Mouse (Mus musculus): ENCODE measurements at regions not wholly inside any gene's neighbourhood (a gene's known extent, or its start where the extent isn't known, plus 50 kb on each side); places are given as distances from the start of the nearest gene placed in this dataset.
A peak's percentile ranks its signal among the peaks of the same experiment; 100 is the strongest.

DNA sequence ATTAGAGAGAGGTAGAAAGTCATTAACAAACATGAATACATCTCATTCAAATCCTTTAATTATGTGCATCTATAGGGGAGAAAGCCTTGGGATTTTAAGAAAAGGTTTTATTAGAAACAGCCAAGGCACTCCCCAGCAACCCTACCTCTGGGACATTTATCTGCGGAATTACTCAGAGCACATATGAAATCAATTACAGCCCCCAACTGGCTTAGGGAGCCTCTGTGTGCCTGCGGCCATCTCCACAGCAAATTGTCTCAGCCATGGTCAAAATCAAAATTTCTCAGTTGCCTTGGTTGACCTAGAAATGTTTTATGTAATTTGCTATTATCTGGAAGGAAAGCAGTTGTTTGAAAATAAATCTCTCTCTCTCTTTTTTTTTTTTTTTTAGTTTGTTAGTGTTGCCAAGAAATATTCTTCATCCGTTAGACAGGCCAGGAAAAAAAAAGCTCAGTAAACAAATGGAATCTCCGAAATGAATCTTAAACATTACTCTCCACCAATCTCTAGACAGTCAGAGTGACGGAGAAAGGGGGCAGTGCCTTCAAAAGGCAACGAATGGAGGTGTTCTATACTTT is 110.0 kb upstream of the Lpar1 start:
- ATAC-seq (replicated peaks; ENCODE audit: poor library complexity, severe bottlenecking) = no peak

DNA sequence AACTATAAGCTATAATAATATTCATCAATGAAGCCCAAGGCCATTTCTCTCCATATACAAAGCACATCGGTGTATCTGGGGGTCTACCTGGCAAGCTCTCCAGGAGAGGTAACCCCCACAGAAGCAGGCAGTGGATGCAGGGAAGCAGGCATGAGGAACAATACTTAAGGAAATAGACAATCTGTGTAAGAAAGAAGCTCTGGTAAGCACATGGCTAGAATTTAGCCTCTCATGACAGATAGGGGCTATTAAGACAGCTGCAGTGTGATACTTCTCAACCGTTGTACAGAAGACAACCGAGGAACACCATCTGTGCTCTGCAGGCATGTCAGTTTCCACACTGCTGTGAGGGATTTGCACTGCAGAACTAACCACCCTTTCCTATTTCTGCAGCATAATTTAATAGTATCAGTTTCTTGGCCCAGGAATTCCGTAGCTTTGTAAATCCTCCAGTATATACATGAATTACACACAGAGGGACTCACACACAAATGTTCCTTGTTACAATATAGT is 108.1 kb upstream of the Lpar1 start:
- ATAC-seq (replicated peaks; ENCODE audit: poor library complexity, severe bottlenecking) = no peak

DNA sequence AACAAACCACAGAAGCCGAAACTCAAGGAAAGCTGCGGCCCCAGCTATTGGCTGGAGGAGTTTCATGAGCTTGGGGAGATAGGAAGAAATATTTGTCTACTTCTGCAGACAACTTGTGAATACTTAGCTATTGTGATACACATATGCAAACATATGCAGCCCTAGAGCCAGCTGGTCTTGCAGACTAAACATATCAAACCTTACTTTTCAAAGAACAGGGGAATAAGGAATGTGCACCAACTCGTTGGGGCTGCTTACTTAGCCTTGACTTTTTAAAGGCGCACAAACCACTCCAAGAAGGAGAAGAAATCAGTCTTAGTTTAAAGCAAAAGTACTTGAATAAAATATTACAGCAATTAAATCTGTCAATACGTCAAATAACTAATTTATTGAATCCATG is 106.8 kb upstream of the Lpar1 start:
- ATAC-seq (replicated peaks; ENCODE audit: poor library complexity, severe bottlenecking) = no peak

GRCm38 (mm10) chr4:58658206-58658605 is 104.5 kb upstream of the Lpar1 start:
- no peak for ATAC-seq (replicated peaks; ENCODE audit: poor library complexity, severe bottlenecking)

GRCm38 (mm10) chr4:58647761-58648295 is 94.1 kb upstream of the Lpar1 start:
- ATAC-seq (replicated peaks; ENCODE audit: poor library complexity, severe bottlenecking) = peak; percentile 92

- no peak for ATAC-seq (replicated peaks; ENCODE audit: poor library complexity, severe bottlenecking)
Measured at GRCm38 (mm10) chr4:58646821-58647220, 93.1 kb upstream of the Lpar1 start.

- ATAC-seq (replicated peaks; ENCODE audit: poor library complexity, severe bottlenecking) = 0 out of 2 replicates have a peak, but pooled peaks have one; percentile 23
Measured at GRCm38 (mm10) chr4:58643371-58643770, 89.7 kb upstream of the Lpar1 start.

GRCm38 (mm10) chr4:58642236-58642635 is 88.5 kb upstream of the Lpar1 start:
- ATAC-seq (replicated peaks; ENCODE audit: poor library complexity, severe bottlenecking) = no peak

- ATAC-seq (replicated peaks; ENCODE audit: poor library complexity, severe bottlenecking) = no peak
Measured at GRCm38 (mm10) chr4:58632696-58633095, 79.0 kb upstream of the Lpar1 start.

DNA sequence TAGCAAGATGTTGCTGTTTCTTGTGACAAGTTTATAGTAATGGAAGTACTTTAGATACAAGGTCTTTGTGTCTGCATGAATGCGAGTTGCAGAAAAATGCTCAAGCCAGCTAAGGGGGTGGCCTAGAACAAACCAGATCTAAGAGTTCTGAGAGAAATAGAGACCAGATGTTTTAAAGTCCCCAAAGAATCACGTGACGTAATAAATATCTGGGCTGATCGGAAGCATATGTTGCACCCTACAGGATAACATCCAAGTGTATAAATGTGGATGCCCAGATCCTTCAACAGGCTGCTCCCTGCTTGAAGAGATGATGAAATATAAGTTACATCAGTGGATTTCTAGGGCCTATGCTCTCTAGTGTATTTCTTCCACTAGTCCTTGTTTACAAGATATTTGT is 77.7 kb upstream of the Lpar1 start:
- no peak for ATAC-seq (replicated peaks; ENCODE audit: poor library complexity, severe bottlenecking)

- no peak for ATAC-seq (replicated peaks; ENCODE audit: poor library complexity, severe bottlenecking)
Measured at GRCm38 (mm10) chr4:58627021-58627420, 73.3 kb upstream of the Lpar1 start.

DNA sequence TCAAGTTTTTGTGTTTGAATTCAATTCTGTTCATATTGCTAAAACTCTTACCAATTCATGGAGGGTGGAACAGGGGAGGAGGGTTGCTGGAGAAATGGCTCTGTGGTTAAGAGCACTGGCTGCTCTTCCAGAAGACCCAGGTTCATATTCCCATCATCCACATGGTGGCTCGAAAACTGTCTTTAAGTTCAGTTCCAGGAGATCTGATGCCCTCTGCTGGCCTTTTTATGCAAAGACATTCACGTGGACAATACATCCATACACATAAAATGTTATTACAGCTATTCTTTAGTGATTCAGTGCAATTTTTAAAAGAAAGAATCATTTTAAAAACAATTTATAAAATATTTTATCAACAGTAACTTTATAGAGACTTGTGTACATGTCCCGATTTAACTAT is 70.4 kb upstream of the Lpar1 start:
- ATAC-seq (replicated peaks; ENCODE audit: poor library complexity, severe bottlenecking) = no peak

DNA sequence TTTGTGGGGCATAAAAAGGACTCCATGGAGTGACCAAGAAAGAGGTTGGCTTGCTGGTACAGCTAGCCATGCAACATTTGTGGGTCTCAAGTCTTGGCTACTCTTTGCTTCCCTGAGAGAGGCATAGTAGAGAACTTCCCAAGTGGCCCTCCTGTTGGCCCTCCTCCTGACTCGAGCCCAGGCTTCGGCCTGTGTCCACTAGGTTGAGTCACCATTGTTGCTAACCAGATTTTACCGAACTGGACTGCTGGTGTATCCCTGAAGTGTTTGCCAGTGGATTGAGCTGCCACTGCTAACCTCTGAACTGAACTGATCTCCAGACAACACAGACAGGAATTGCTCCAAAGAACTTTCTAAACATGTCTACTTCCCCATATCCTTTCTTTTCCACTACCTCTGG is 66.9 kb upstream of the Lpar1 start:
- ATAC-seq (replicated peaks; ENCODE audit: poor library complexity, severe bottlenecking) = no peak

GRCm38 (mm10) chr4:58617261-58617660 is 63.6 kb upstream of the Lpar1 start:
- no peak for ATAC-seq (replicated peaks; ENCODE audit: poor library complexity, severe bottlenecking)

- no peak for ATAC-seq (replicated peaks; ENCODE audit: poor library complexity, severe bottlenecking)
Measured at GRCm38 (mm10) chr4:58613536-58613935, 59.8 kb upstream of the Lpar1 start.

DNA sequence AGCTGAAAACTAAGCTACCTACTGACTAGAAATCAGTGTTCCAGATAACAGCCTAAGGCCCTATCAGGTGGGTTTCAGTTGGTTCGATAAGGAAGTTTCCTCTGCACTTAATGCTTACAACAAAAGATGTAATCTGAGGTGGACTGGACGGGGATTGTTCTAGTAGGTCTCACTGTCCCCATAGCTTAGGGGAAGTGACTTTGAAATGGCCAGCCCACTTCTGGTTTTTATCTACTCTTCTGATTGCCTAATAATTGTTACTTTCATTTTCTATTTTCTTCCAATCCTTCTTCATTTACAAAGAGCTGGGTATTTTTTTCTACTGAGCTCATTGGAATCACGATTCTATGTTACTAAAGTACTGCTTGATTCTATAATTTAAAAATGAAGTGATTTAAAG is 59.3 kb upstream of the Lpar1 start:
- ATAC-seq (replicated peaks; ENCODE audit: poor library complexity, severe bottlenecking) = peak; percentile 98

DNA sequence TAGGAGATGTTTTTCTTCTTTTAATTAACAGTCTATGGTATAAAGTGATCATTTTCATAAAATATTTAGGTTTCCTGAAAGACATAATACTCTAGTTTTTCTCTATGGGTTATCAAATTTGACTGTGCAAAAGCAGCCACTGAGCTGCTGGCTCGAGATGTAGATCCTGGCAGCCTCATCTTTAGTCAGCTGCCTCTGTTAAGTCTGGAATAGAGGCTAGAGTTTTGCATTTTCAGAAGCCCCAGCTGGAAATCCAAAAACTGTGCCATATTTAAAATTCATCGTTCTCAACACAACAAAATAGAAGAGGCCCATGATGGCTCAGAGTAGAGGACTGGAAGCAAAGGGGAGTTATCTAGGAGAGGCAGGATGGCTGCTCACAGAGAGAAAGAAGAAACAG is 53.8 kb upstream of the Lpar1 start:
- no peak for ATAC-seq (replicated peaks; ENCODE audit: poor library complexity, severe bottlenecking)

DNA sequence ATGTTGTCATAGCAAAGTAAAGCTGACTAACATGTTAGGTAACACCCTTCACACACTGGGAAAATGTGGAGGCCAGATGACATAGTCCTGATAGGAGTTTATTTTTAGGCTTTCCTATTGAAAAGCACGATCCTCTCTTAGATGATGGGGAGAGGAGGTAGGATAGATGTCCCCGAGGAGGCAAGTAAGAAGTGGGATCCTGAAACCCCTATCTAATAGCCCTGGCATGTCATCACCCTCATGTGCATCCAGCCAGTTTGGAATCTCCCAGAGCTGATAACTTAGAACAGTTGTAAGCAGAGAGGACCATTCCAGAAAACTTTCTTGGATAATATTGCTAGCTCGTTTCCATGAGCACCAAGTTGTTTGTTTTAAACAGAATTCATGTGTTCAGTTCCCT is 52.2 kb upstream of the Lpar1 start:
- ATAC-seq (replicated peaks; ENCODE audit: poor library complexity, severe bottlenecking) = no peak

Data from granulocyte monocyte progenitor cell, adult 5-6 weeks (primary cell).